Mouse (Mus musculus) left cerebral cortex, postnatal 10 days (tissue): Measurements from ENCODE around the gene Tprgl. TPM values are rescaled to one million over a fixed set of nuclear protein-coding genes. Genes with fewer than 3 reads are reported as not detected.

Experiments
- DNase-seq, 2 experiments: peaks; one replicate each; pipeline ENCODE4 v3.0.0; 2021 to 2022; ENCODE audit warnings: low spot score in 2 of 2, mixed read lengths in 1 of 2; ENCODE audit errors: extremely low spot score in 1 of 2
- intact Hi-C: fragments of 180-260 bp; cut with DNase I; formaldehyde crosslinking; loops from one replicate; pipeline ENCODE4 v1.15.1; 2025
- total RNA-seq, 2 experiments: library from RNA; stranded (reverse); gene quantifications; 2 replicates each; pipeline ENCODE4 v1.2.3; 2021

The Tprgl gene
- total RNA-seq, 2 experiments from 2014 or later = 136 to 140 TPM

DNA sequence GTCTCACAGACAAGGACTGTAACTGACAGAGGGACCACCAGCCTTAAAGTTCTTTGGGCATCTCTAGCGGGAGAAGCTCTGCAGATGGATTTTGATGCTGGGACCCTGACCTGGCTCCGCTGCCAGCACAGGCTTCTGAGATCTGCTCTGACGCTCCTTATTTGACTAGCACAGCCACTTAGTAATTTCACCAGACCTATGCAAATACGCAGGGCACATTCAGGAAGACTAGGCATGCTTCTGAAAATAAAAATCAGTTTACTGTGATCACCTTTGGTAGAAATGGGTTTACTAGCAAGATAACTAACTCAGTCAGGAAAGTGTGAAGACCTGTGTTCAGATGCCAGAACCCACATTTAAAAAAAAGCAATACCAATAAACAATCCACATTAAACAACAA is 28.6 kb downstream of the Tprgl start:
- intact Hi-C loops = no loop called here
- no peak for DNase-seq

DNA sequence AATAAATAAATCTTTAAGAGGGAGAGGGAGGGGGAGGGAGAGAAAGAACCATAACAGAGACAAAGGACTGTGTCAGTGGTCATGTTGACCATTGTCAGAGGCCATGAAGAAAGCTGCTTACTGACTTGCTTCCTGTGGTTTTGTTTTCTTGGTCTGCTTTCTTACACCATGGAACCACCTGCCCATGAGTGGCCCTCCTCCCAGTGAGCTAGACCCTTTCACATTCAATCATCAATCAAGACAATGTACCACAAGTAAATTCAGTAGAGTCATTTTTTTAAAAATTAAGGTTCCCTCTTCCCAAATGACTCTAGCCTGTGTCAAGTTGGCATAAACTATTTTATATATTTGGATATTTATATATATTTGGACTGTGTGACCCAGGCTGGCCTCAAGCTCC is 30.5 kb downstream of the Tprgl start:
- DNase-seq = no peak
- intact Hi-C loops = no loop called here

DNA sequence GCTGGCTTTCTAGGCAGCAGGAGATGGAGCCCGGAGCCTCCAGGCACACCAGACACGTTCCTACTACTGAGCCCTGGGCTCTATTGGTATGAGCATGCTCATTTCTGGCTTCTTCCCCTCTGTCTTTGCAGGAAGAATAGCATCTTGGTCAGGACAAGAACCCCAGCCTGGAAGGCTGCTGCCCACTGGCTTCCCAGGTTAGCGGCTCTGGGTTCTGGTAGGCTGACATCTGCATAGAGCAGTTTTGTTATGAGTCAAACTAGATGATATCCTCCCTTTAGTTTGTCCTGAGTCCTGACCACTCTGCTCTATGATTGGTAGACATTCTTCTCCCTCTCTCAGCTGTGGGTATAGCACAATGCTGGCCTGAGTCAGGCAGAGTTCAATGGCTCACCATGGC is 33.2 kb downstream of the Tprgl start:
- intact Hi-C loops = no loop called here
- DNase-seq = no peak

DNA sequence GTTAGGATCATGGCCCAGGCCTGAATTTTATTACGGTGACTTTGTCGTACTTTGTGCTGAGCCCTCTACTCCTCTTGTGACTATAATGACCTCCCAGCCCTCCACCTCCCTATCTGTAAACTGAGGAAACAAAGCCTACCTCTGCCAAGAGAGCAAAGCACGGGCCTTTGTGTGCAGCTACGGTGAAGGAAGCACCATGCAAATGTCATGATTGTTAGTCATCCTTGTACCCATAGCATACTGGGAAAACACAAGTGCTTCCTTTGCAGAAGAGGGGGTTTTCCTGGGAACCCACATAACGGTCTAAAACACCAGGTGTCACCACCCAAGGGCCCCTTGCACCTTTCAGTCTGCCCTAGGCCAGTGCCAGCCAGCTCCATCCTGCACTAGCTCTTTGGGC is 35.3 kb downstream of the Tprgl start:
- intact Hi-C loops = no loop called here
- no peak for DNase-seq

DNA sequence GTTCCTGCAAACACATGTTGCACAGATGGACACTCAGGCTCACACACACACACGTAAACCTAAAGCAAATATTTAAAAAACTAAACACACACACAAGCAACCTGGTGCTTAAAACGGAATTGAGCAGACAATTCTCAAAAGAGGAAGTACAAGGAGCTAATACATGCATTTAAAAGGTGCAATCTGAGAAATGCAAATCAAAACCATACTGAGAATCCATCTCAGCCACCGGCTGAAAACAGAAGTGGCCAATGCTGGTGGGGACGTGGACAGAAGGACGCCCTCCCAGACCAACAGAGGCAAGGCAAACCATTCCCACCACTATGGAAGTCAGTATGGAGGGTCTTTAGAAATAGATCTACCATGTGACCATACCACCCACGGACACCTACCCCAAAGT is 36.9 kb downstream of the Tprgl start:
- DNase-seq = no peak
- intact Hi-C loops = no loop called here

DNA sequence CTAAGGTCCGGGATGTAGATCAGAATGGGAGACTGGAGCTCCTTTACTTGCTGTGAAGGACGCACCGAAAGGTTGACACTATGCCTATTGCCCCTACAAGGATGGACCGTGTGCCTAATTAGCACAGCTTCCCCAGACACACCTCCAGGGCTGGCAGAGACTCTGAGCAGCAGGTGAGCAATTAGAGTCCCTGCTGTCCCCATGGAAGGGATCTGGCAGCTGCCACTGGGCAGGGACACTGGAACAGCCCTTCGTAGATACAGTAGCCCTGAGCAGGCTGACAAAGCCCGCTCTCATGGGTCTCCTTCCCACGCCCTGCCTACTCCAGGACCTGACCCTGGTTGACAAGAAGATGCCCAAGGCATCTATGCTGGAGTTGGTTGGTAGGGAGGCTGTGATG is 38.1 kb downstream of the Tprgl start:
- intact Hi-C loops = no loop called here
- no peak for DNase-seq

DNA sequence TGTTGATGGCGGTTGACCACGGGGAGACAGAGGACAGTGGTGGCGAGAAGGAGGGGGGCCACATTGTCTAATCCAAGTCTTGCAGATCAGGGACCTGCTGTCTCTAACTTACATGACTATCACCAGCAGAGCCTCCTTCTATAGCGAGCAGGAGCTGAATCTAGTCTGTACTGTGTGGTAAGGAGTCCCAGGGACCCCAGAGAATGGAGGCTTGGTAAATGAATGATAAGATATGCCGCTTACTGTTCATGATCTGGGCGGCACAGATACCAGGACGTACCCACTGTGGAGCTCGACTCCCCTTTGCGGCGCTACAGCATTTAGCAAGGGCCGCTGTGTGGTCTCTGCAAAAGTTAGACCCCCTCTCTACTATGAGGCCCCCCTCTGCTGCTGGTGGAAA is 38.7 kb downstream of the Tprgl start:
- intact Hi-C loops = no loop called here
- no peak for DNase-seq

DNA sequence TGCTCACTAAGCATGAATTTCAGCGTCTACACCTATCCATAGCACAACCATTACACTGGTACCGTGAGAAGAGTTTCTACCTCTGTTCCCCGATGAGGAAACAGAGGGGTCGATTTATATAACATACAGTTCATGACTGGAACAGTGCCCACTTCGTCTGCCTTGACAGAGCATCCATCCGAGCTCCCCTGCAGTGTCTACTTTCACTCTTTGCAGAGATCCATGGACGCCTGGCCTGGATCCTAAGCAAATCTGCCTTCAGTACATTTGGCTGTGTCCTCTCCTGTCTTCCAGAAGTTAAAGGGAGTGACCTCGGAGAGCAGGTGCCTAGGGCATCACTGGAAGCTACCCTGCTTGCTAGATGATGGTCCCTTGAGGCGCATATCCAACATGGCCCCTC is 41.3 kb downstream of the Tprgl start:
- intact Hi-C loops = no loop called here
- DNase-seq = no peak

DNA sequence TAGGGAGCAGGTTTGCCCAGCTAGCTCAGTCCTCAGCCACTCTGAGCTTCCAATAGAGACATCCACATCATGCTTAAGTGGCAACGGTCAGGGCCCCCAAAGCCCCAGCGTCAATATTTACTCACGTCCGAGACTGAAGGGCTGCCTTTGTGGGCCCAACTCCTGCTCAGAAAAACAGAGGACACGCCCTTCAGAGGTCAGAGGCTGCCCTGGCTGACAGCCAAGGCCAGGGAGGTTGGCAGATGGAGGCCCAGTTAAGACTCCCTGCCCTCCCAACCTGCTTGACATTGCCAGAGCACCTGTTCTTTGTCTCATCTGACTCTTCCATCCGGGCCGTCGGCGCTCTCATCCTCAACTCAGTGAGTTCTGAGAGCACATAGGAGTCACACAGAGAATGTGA is 41.7 kb downstream of the Tprgl start:
- no peak for DNase-seq

DNA sequence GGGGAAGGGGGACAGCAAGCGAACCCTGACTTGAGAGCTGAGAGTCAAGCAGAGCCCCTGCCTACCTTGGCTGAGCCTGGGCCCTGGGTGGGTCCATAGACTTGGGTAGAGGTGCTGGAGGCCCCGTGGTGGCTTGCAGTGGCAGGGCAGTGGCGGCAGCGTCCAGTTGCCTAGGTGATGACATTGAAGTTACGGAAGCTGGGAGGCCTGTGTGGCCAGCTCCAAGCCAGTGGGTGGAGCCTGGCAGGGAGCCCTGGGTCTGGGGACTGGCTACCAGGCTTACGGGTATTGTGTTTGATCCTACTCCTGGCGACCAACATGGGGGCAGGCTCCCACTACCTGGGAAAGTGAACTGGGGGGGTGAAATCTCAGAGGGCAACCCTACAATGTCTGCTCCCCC is 44.0 kb downstream of the Tprgl start:
- intact Hi-C loops = no loop called here
- no peak for DNase-seq

More for the DNA sequence above, 41.7 kb downstream of the Tprgl start:
- intact Hi-C loops = no loop called here

DNA sequence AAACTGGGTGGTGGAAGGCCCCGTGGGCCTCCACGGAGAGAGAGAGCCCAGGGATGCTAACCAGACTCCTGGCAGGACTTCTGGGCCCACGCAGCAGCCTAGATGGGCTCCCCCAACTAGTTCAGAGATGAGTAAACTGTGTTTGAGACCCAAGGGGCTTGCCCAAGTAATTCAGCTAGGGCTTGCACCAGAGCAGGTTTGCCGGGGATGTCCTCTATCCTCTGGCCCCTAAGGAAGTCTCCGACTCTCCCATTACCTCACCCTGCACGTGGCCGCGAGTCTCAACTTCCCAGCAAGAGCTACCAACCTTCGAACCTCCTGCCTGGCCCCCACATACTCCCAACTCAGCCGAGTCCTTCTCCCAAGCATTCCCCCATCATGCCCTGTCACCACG is 50.6 kb downstream of the Tprgl start:
- intact Hi-C loops = no loop called here
- no peak for DNase-seq

DNA sequence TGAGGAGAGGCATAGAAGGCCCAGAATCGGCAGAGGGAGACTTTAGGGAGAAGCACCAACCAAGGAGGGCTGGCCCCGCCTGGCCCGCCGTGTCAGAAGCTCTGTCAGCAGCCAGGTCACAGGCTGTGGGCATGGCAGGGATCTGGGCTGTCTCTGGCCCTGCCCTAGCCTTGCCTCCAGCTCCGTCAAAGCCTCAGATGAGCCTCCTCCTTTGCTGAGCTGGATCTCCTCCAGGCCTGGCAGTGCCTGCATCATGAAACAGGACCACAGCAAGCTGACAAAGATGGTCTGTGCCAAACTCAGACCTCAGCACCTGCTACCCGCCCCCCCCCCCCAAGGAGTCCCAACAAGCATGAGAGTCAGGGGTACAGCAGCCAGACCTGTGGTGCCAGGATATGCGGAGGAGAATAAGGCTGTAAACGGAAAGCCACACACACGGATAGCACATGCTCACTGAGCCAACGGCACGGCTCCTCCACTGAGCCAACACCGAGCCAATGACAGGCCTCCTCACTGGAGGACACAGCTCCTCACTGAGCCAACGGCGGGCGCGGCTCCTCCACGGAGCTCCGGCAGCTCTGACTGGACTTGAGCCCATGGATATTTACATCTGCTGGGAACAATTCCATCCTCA is 51.1 kb downstream of the Tprgl start:
- DNase-seq = peak; percentile 43 to 46
- intact Hi-C loops = no loop called here

Other genes starting within 250 kb of the Tprgl start
- 10 to 100 TPM; 15.9 to 18.5 TPM for gene A430005L14Rik, start 203.4 kb downstream of the Tprgl start, total RNA-seq
- 10 to 100 TPM; 12.1 to 13.8 TPM for gene Dffb, start 185.5 kb downstream of the Tprgl start, total RNA-seq
- 10 to 100 TPM; 23.8 to 24.0 TPM for gene Cep104, start 185.5 kb downstream of the Tprgl start, total RNA-seq
- gene Lrrc47, start 148.9 kb downstream of the Tprgl start, total RNA-seq = 10 to 100 TPM; 54.8 to 58.4 TPM
- gene Smim1, start 134.4 kb downstream of the Tprgl start, total RNA-seq = 1 to 10 TPM; 2.4 to 2.8 TPM
- under 1 TPM; 0.43 to 0.65 TPM for gene Ccdc27, start 118.0 kb downstream of the Tprgl start, total RNA-seq
- 1 to 10 TPM; 1.0 to 1.6 TPM for gene Trp73, start 20.5 kb downstream of the Tprgl start, total RNA-seq
- 10 to 100 TPM; 24.4 to 25.1 TPM for gene Wrap73, start 18.3 kb downstream of the Tprgl start, total RNA-seq
- 10 to 100 TPM in 1 of 2 experiments, 1 to 10 TPM in 1; 9.2 to 16.3 TPM for gene Megf6, start 10.1 kb upstream of the Tprgl start, total RNA-seq
- gene Arhgef16, start 141.0 kb upstream of the Tprgl start, total RNA-seq = under 1 TPM; 0.21 to 0.69 TPM
- gene B230104I21Rik, start 175.5 kb upstream of the Tprgl start, total RNA-seq = not detected